Mouse (Mus musculus): Measurements from ENCODE around the gene Fbxo34.

DNA sequence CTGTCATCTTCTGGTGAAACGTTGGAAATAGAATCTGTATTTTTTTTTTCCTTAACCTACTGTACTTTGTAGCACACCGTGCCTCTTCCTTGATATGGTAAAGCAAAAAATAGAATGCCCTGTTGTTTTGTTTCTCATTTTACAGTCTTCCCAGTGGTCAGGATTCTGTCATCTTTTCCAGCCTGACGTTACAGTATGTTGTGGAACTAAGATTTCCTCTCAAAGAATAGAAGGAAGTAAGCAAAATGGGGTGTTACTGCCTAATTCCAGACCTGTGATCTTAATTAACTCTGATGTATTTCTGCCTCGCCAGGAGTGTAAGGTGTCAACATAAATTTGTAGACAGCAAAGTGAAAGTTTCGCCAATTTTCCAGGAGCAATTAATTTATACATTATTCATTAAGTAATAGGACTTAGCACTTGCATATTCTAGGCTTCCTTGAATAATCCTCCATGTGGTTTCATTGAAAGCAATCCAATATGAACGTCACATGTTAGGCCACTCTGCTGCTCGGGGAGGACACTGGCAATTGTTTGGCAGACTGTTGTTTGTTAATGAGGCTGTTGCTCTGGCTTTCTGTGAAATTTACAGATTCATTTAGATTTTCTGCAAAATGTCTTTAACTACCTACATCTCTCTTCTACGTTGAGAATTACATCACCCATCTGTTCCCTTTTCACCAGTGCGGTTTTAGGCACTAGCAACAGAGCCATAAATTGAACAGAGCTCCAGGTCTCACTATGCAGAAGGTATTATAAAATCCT, 4.7 kb upstream of the Fbxo34 start:
- TF ChIP-seq POLR2A (IDR thresholded peaks at IDR 0.05; ENCODE audit: low read depth, low read length) (no peak), CTCF (conservative IDR thresholded peaks at IDR 0.05 in 1 of 2, IDR thresholded peaks at IDR 0.05 in 1 of 2; ENCODE audit: low read depth in 2 of 2, low read length in 2 of 2) (no peak), KAT2A (IDR thresholded peaks at IDR 0.05; ENCODE audit: insufficient replicate concordance, low read length) (no peak), POLR2AphosphoS2 (IDR thresholded peaks at IDR 0.05; ENCODE audit: low read depth, low read length) (no peak), SIN3A (IDR thresholded peaks at IDR 0.05; ENCODE audit: low read length) (no peak), ETS1 (conservative IDR thresholded peaks at IDR 0.05; ENCODE audit: low read depth, low read length) (no peak), EP300 (IDR thresholded peaks at IDR 0.05; ENCODE audit: low read length) (peak; percentile 7; the same call in 1 of the 2 replicates), MAX (IDR thresholded peaks at IDR 0.05; ENCODE audit: low read length) (no peak)

Data from CH12.LX (cell line).